Mouse (Mus musculus) cerebellum, adult 2 months (tissue): ENCODE results near the gene Esyt3.

Experiments used
- CTCF ChIP-seq: fragments of 200-500 bp; IDR thresholded peaks from 2 replicates; pipeline ENCODE4 v1.5.1; 2011; ENCODE audit warnings: low read depth, mild to moderate bottlenecking, control low read depth, low read length, moderate library complexity, borderline replicate concordance; ENCODE audit not compliant: insufficient read depth
- POLR2A ChIP-seq: fragments of 200-500 bp; IDR thresholded peaks from 2 replicates; pipeline ENCODE4 v1.6.1; 2011; ENCODE audit warnings: low read length, control low read depth, borderline replicate concordance; ENCODE audit not compliant: insufficient read depth

DNA sequence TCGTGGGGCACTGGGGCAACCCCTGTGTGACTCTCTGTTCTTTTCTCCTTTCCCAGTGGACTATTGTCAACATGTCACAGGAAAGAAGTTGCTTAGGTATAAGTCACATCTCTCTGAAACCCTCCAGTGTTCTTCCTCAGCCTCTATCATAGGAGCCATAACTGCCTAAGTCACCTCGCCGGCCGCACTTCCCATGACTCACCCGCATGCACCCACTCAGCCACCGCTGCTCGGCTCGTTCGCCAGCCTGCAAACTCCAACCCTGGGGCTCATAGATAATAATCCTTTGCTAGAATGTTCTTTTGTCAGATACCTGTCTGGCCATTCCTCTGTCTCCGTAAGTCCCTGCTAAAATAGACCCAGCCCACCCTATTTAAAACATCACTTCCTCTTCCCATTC is 33.2 kb upstream of the Esyt3 start:
- TF ChIP-seq CTCF (no peak), POLR2A (no peak)
